Mouse (Mus musculus): ENCODE measurements around the gene Naa20.
A peak's percentile ranks its signal among the peaks of the same experiment; 100 is the strongest.

The Naa20 gene

DNA sequence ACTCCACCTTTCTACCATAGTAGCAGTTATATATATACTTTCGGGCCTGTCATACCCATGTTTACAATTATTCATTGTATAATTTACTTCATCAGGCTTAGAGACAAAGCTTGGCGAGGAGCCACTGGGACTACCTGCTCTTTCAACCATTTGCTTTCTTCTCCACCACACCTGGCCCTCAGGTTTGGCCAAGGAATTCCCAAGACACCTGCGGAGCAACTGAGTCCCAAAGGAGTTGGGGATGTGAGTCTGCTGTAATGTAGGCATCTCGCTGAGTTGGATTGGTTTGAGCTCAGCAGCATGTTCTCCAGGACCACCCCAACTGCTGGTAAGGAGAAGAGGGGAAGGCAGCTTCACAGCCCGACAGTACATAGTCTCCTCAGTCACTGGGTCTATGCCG is at the start of gene Naa20:
TSS of gene Naa20 (plus strand) at position 239 of the 400 bp plus-strand sequence.
- DNase-seq: no peak

DNA sequence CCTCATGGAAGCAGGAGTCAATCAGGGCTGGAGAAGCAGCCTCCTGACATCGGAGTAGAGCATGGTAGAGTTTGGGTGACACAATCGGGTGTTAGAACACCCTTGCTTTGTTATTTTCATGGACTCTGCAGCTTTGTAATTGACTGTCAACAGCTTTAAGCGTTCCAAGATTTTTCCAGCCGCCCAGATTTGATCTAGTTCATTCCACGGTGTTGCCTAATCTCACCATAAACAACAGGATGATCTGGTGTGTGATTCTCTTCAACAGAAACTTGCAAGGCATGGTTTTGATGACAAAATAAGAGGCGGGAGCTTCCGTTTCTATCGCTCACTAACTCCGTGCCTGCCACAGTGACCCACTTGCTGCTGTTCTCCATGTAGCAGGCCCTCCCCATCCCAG is 46.1 kb upstream of the Naa20 start:
- no peak for DNase-seq

DNA sequence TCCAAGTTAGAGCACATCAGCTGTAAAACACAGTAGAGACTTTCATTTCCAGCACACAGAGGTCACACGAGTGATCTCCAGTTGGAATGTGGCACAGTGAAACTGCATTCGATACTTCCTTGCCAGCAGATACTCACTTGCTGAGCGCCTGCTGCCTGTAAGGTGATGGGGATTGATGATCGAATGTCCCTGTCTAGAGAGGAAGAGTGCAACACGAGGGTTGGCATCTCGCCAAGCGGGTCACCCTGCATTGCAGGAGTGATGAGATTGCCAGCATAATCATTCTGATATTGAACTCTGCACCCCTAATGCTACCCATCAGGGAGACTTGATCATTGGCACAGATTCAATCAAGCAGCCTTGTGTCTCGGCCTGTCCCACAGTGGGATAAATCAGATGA is 44.0 kb upstream of the Naa20 start:
- no peak for DNase-seq

DNA sequence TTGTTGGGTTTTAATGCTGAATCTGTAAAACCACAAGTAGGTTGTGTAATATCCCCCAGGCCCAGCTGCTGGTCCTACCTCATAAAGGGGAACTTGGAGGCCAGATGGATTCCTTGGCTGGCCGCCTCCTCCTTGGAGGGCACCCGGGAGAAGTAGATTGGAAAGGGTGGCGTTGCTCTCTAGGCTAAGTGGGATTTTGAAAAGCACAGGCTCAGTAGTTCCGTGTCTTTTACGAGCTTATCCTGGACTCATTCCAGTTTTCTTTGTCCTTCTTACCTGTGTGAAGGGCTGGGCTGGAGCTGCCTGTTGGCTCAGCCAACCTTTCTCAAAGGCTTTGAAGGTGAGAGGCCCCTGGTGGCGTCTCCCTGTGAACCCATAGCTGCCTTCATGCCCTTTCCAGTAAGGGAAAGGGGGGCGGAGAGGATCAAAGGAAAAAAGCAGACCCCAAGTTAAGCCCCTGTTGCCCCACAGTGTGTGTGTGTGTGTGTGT is 42.4 kb upstream of the Naa20 start:
- peak; percentile 40 for DNase-seq

DNA sequence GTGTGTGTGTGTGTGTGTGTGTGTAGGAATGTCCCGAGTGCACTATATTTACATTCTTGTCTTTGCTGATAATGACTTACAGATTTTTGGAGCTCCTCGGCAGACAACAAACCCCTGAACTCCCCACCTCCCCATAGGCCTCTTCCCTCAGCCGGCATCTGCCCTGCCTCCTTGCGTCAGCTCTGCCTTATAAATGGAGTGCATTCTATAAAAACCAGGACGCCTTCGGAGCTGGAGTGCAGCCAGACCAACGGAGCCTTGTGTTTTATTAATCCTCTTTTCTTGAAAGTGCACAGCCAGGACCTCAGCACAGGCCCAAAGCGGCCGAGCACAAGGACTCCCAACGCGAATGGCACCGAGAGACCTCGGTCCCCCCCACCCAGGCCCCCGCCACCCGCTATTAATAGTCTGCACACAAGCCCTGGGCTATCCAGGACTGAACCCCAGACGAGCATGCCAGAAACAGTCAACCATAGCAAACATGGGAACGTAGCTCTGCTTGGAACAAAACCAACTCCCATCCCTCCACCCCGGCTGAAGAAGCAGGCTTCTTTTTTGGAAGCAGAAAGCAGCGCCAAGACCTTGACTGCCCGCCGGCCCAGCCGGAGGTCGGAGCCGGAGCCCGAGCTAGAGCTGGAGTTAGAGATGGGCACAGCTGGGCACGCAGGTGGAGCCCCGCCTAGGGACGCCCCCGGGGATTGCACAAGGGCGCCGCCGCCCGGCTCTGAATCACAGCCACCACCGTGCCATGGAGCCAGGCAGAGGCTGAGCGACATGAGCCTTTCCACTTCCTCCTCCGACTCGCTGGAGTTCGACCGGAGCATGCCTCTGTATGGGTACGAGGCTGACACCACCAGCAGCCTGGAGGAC is 41.7 kb upstream of the Naa20 start:
- peak; percentile 92 for DNase-seq

DNA sequence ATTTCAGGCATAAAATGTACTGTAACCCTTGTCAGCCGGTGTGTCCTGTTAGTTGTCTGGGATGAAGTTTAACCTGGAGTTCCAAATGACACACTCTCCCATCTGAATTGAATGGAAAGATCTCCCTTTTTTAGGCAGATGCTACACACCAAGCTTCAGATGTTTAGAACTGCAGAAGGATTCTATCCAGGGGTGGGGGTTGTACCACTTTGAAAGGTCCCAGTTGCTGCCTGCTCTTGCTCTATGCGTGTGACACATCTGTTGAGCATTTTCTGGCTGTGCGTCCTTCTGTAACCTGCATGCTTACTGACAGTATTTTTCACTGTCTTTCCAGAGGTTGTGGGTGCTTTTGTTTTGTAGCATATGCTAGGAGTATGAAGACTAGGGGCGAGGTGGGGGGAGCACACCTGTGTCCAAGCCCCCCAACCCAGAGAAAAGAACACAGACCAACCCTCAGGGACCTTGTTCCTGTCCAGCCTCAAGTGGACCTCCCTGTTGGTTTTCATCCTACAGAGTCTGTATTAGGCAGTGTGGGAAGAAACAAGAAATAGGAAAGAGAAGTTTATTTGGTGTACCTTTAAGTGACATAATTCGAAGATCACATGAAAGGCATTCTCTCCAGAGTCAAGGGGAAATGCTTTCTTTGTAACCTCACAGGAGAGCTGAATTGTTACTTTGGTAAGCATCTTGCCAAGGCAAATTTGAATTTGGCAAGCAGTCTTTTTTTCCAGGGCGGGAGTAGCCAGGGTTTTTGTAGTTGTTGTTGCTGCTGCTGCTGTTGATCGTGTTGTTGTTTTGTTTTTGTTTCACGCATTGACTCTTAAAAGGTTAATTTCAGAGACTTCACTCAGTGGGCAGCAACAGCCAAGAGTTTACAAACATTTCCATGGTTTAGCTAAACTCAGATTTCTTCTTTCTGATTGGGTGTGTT is 40.4 kb upstream of the Naa20 start:
- no peak for DNase-seq

DNA sequence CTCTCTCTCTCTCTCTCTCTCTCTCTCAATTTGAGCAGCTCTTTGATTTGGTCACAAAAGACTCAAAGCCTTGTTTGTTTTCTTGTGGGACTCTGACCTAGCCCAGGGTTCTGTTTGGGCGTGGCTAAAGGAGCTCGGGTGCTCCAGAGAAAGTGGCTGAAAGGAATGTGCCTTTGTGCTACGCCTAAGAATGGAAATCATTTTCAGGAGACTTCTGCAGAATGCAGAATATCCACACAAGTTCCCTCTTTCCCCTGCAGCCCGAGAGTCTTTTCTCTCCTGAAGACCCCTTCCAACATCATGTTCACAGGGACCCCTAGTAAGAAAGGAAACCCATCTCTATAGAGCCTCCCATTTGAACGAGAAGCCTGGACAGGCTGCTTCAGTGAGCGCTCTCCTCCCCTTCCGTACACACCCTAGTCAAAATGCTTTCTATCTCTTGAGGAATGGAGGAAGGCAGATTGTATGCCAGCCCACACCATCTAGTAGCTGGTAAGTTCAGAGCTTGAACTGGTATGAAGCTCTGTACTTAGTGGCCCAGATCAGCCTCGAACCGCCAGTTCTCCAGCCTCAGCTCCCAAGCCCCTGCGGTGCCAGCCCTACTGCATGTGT is 39.6 kb upstream of the Naa20 start:
- no peak for DNase-seq

DNA sequence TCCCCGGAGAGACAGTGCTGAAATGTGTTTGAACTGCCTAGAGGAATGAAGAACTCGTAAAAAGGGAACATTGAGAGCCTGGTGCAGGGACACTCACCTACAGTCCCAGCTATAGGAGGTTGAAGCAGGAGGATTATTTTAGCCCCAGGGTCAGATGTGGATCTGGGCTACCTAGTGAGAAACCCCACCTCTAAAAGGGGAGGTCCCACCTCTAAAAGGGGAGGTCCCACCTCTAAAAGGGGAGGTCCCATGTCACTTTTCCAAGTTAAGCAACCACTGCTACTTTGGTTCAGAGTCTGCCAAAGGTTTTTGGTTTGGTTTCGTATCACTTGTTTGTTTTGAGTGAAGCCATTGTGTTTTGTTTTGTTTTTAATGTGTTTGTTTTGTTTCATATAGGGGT is 36.6 kb upstream of the Naa20 start:
- DNase-seq: no peak

DNA sequence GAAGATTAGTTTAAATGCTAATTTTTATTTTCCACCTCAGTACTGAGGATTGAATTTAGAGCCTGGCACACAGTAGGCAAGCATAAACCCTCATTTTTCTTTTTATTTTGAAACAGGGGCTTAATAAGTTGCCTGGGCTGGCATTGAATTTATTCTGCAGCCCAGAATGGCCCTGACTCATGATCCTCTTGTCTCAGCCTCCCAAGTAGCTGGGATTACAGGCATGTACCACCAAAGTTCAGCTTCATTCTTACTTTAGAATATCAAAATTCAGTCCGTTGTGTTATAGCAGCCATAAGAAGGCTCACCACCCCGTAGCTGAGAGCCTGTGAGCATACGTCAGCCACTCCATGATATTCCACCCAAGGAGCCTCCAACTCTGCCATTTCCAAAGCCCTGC is 35.7 kb upstream of the Naa20 start:
- no peak for DNase-seq

DNA sequence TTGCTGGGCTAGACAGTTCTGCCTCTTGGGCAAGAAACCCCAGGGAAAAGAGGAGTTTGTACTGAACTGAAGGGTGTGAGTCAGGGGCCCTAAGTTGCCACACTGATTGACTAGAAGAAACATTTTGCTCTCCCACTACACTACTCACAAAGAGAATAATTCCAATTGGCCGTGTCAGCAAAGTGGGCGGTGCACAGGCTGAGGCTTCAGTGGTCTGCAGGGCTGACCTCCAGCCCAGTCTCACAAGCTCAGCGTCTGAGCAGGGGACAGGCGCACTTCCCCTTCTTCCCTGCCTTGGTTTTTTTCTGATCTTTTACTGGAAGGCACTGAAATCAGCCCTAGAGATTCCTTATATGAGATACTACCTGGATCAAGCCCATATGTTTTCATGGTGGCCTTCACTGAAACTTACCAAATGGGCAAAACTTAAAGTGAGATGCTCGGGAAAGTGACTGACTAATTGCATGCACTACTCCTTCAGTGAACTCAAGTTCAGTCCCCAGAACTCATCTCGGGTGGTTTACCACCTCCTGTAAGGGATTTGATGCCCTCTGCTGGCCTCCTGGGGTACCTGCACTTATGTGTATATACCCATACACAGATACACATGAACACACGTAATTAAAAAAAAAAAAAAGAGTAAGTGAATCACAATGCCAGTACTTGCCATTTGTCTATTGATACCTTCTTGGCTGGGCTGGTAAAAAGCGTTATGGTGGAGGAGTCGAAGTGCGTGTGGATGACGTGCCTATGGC is 35.0 kb upstream of the Naa20 start:
- no peak for DNase-seq

DNA sequence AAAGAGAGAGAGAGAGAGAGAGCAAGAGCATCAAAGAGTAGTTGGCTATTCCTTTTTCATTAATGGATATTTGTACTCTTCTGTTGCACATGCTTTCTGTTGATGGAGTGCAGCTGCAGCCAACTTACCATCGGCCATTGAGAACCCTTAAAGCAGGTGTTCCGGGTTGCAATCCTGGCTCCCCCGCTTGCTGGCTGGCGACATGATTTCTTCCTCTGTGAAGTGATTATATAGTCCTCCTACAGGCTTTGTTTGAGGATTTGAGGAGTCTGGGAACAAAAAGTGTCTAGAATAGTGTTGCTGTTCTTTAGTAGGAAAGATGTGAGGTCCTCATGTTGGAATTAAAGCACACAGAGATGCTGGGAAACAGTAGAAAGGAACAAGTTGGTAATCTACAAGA is 30.6 kb upstream of the Naa20 start:
- DNase-seq: no peak

DNA sequence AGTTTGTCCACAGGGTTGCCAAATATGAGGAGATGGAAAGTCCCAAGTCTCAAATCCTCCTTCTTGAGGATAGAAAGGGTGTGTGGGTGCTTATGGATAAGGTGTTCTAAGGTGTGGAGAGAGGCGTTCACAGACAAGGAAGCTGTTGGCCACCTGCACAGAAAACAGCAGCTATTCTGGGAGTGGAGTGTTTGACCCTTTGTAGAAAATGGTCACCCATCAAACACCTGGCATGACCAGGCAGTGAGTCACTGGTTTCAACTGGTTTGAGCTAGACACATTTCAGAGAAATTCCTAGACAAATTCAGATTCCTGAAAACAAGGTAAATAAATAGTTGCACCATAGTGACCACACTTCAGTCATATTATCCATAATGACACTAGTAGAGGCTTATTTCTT is 29.8 kb upstream of the Naa20 start:
- no peak for DNase-seq

DNA sequence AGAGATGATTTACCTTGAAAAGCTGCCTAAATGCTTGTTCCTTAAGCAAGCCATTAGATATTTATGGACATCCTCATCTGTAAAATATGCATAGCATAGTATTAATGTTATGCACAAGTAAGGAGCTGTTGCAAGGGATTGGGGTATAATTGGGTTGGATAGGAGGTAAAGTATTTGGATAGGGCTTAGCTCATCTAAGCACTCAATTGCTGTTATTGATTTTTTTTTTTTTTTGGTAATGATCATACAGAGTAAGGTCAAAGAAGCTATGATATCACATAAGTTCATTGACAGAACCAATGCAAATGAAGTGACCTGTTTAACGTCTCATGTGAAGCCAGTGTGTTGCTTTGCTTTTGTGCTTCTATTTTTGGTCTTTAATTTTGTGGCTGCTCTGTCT is 27.9 kb upstream of the Naa20 start:
- no peak for DNase-seq

DNA sequence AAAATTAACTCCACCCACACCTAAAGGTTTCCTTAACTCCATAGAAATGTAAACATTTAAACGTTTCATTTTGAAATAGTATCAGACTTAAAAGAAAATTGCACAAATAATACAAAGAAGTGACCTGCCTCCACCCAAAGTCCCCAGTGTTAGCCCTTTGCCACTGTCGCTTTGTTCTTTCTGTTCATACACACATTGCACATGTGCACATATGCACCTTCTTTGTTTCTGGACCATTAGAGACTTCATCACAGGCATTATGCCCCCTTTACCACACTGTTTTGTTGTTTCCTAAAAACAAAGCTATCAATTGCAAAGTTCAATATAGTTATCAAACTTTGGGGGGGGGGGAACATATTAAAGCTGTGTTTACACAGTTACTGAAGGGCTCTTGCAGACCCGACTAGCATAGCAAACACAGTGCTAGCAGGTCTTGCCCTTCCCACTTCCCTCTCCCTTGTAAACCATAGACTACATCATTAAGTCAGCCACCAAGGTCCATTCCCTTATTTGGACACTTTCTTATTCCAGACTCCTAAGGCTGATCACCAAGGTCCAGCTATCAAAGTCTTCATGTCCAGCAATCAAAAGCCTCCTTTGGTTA is 26.9 kb upstream of the Naa20 start:
- no peak for DNase-seq

DNA sequence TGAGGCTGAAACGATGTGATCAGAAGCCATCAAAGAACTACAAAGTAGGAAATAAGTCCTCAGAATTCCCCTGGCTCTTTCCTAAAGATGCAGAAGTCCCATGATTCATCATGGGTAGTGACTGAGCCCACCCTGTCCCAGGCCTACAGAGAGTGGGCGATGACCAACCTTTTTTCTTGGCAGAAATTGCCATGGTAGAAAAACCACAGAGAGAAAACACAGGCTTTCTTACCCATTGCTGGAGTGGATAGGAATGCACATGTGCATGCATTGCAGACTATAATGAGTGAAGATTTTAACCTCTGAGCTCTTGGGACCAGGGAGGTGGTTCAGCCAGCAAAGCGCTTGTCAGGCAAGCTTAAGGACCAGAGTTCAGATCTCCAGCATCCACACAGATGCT is 24.7 kb upstream of the Naa20 start:
- DNase-seq: no peak

DNA sequence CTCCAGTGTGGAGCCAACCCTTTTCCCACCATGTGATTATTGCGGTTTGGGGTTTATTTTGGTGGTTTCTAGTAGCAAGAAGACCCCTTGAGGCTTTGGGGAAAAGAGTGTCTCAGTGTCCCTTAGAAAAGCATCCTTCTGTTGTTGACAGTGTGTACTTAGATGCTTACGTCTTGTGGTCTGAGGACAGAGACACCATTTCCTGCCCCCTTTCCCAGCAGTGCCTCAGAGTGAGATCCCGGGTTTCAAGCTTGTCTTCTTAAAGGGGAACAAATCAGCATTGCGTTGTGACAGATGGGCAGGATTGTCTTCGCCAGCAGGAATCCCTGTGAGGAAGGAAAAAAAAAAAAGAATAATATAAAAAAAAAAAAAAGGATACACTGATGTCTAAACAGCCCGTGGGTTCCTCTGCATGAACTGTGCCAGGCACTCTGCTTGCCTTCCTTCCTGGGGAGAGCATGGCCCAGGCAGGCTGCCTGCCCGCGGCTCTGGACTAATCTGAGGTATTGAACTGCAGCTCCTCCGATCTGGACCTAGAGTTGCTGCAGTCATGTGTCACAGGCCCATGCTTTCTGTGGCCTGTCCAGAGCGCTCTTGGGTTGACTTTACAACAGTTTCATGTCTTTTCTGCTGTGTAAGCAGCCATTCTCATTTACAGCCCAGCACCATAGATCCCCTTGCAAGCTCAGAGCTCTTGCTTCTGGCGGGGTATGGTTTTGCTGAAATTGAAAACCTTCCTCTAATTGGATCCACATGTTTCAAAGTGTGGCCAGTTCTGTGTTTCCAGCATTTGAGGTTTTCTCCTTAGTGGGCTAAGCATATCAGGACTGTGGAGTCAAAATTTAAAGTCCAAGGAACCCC is 20.8 kb upstream of the Naa20 start:
- no peak for DNase-seq

DNA sequence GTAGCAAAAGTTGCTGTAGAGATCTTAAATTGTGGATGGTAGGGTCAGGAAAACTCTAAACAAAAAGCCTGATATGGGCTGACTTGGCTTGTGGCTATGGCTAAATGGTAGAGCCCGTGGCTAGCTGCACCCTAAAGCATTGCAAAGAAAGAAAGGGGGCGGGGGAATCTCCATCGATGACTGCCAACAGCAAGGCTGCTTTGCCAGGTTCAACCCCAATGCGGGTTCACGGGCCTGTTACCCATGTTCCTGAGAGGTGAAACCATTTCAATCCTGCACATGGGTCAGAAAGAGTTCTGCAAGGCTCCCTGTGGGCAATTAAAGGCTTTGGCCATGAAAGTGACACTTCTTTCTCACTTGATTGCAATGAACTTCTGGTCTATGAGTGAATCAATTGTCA is 20.0 kb upstream of the Naa20 start:
- no peak for DNase-seq

DNA sequence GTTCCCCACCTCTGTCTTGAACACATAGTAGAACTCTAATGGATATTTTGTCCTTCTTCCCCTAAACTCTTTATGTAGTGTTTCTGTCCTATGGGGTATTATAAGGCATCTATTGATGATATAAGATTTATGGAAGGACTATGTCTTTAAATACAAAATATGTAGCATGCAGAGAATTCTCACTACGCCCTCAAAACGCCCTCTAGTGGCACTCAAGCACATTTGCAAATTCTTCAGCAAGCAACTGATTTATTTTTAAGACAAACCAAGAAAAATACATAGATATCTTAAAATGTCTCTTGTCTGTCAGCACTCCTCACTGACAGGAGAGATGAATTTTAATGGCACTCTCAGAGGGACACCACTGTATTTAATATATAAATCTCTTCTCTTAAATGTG is 19.5 kb upstream of the Naa20 start:
- DNase-seq: no peak

DNA sequence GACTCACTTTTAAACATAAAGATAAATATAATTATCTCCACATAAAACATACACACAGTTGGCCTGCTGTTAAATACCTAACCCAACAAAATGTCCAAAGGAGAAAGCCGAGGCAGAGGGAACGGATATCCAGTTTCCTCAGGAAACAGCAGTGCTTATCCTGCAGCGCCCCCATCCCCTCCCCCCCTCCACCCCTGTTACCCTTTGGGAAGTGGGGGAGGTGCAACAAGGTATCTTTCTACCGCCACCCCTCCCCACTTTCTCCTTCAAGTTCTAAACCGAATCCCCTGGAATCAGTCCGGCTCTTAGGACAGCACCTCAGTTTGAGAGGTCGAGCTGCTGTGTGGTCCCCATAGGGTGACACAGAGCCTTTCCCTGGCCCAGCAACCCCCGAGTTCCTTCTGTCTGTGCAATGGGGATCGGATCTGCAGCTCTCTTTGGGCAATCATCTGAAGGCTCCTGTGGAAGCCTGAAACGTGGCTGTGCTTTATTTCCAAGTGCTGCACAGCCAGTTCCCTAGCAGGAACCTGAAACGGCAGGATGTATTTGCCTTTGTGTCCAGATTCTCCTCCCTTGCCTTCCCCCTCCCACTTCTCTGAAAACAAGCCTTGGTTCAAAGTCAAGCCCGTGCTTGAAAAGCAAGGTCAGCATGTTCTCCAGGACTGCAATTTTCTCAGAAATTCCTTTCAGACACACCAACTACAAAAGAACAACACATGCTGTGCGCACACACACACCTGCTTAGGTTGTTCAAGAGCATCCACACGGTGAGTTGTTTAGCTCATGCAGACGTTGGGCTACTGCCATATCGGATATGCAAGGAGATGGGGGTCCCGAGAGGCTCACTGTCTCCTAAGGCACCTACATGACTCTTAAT is 17.6 kb upstream of the Naa20 start:
- DNase-seq: no peak

All from right cerebral cortex, adult 18-20 months (tissue).